Mouse (Mus musculus) E14TG2a.4 (cell line): ENCODE results near the gene Ehf.

Experiments used
- H3K27me3 ChIP-seq: 2 replicates; pipeline ENCODE4 v1.6.1; 2014; ENCODE audit warnings: low read length, control low read depth; ENCODE audit not compliant: insufficient read depth
- H3K36me3 ChIP-seq: 2 replicates; pipeline ENCODE4 v1.6.1; 2014; ENCODE audit warnings: low read length, control low read depth; ENCODE audit not compliant: insufficient read depth
- H3K4me1 ChIP-seq: replicated peaks from 2 replicates; pipeline ENCODE4 v1.6.1; 2014; ENCODE audit warnings: low read depth, low read length, control low read depth
- H3K4me3 ChIP-seq: replicated peaks from 2 replicates; pipeline ENCODE4 v1.5.1; 2014; ENCODE audit warnings: mild to moderate bottlenecking, low read length
- H3K9me3 ChIP-seq: 2 replicates; pipeline ENCODE4 v1.6.1; 2014; ENCODE audit warnings: low read length, control low read depth
- CTCF ChIP-seq: conservative IDR thresholded peaks from 2 replicates; pipeline ENCODE4 v1.5.1; 2014; ENCODE audit warnings: low read length
- NANOG ChIP-seq: IDR thresholded peaks from 2 replicates; pipeline ENCODE4 v1.6.1; 2014; ENCODE audit warnings: borderline replicate concordance, low read length, mixed read lengths
- POU5F1 ChIP-seq: IDR thresholded peaks from 2 replicates; pipeline ENCODE4 v1.6.1; 2014; ENCODE audit warnings: low read length, borderline replicate concordance

The Ehf gene

GRCm38 (mm10) chr2:103218323-103218722, 84.8 kb downstream of the Ehf start:
- H3K4me3 ChIP-seq: no peak overlapping the region
- 0 out of 2 replicates have a peak, but pooled peaks cover 4% of the 10 kb centered on the region for H3K9me3 ChIP-seq
- no peaks in the 10 kb centered on the region for H3K27me3 ChIP-seq
- no peaks in the 10 kb centered on the region for H3K36me3 ChIP-seq
- peaks cover 8% of the 10 kb centered on the region for H3K4me1 ChIP-seq
- TF ChIP-seq POU5F1: no peak
- no peak for TF ChIP-seq CTCF
- TF ChIP-seq NANOG: no peak

- H3K4me1 ChIP-seq: peaks cover 8% of the 10 kb centered on the region
- H3K4me3 ChIP-seq: no peak overlapping the region
- no peaks in the 10 kb centered on the region for H3K9me3 ChIP-seq
- H3K36me3 ChIP-seq: no peaks in the 10 kb centered on the region
- no peaks in the 10 kb centered on the region for H3K27me3 ChIP-seq
- TF ChIP-seq POU5F1 (no peak), CTCF (no peak), NANOG (no peak)
These were observed 87.3 kb downstream of the Ehf start for GRCm38 (mm10) chr2:103215801-103216200.

GRCm38 (mm10) chr2:103214861-103215260, 88.2 kb downstream of the Ehf start:
- H3K36me3 ChIP-seq: no peaks in the 10 kb centered on the region
- peaks cover 8% of the 10 kb centered on the region for H3K4me1 ChIP-seq
- no peaks in the 10 kb centered on the region for H3K27me3 ChIP-seq
- no peak overlapping the region for H3K4me3 ChIP-seq
- no peaks in the 10 kb centered on the region for H3K9me3 ChIP-seq
- TF ChIP-seq CTCF (no peak), POU5F1 (no peak), NANOG (no peak)

DNA sequence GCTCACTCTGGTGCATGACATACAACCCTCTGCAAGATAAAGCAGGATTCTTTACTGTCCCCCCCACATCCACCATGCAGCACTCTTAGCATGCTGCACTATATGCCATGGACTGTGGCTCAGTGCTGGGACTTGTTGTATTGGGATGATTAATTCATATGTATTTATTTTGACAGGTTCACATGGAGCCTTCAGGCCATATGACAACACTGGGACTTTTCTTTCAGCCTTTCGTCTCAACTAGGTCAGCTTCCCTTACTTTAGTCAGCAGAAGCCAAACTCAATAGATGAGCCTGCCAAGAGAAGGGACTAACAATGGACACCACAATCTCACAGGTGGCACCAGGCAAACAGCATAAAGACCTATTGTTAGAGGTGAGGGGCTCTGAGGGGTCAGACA, 89.5 kb downstream of the Ehf start:
- Histone ChIP-seq H3K9me3 (no peaks in the 10 kb centered on the region), H3K36me3 (no peaks in the 10 kb centered on the region), H3K27me3 (no peaks in the 10 kb centered on the region), H3K4me3 (no peak overlapping the region), H3K4me1 (peaks cover 8% of the 10 kb centered on the region)
- TF ChIP-seq CTCF (no peak), POU5F1 (no peak), NANOG (no peak)
